Mouse (Mus musculus): ENCODE measurements around the gene Ankar. TPM values are rescaled to one million over a fixed set of nuclear protein-coding genes. Genes with fewer than 3 reads are reported as not detected.

The Ankar gene
- not detected in 2 replicates for polyA plus RNA-seq (2015; fragmentation: Nextera tagmentation; extraction: Ambion mirVana)

DNA sequence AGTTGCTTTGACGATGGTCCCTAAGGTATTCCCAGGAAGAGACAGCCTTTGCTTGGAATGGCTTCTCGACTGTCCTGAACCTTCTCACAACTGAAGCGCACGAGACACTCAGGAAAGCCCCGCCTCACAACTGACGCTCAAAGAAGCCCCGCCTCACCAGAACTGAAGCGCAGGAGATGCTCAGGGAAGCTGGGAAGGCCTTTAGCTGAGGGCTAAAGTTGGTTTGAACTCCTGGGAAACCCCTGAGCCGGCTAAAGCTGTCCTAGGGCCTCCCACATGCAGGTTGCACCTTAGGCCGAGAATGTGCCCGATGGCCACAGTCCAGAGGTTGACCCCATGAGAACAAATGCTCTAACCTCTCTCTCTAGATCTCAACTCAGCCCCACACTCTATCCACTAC is at the start of gene Ankar:
Gene Ankar, minus strand, starts transcription at position 101 of the 400 bp plus-strand sequence.
- Histone ChIP-seq H3K9me3 (no peaks in the 10 kb centered on the region), H3K4me1 (no peaks in the 10 kb centered on the region), H3K4me3 (no peak within 1 kb of the TSS), H3K4me2 (replicated peaks) (no peak within 1 kb of the TSS), H3K9ac (replicated peaks) (no peak within 1 kb of the TSS), H3K36me3 (no peaks in the 10 kb centered on the region), H3K27me3 (no peaks in the 10 kb centered on the region), H3K27ac (replicated peaks) (no peak within 1 kb of the TSS)
- WGBS: 85% methylated on average over 11 of the region's 11 CpGs
- ATAC-seq (replicated peaks): no peak

DNA sequence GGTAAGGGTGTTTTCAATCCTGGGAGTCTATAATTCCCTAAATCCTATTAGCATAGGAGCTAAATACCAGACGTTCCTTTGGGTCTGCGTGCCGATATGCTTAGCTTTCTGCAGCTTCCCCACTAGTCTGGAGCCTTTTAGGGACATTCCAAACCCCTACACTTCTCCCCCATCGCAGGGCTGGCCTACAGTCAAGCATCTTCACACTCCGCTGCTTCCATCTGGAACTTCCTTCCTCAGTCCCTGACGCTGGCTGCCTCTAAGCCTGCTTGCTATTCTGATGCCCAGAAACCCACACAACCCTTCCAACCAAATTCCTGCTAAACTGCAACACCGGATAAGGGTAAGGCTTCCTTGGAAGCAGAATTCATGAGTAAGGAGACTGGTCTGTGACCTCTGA is 46.0 kb upstream of the Ankar start:
- no peaks in the 10 kb centered on the region for H3K9me3 ChIP-seq
- H3K4me2 ChIP-seq (replicated peaks): no peak overlapping the region
- no peaks in the 10 kb centered on the region for H3K27me3 ChIP-seq
- WGBS: 36% methylated on average over 7 of the region's 7 CpGs
- no peak overlapping the region for H3K9ac ChIP-seq (replicated peaks)
- 0 out of 2 replicates have a peak, but pooled peaks cover 2% of the 10 kb centered on the region for H3K4me1 ChIP-seq
- no peak overlapping the region for H3K4me3 ChIP-seq
- peak; percentile 84; the same call in 1 of the 2 replicates for ATAC-seq (replicated peaks)
- peak overlapping the region; percentile 56 for H3K27ac ChIP-seq (replicated peaks)
- no peaks in the 10 kb centered on the region for H3K36me3 ChIP-seq

DNA sequence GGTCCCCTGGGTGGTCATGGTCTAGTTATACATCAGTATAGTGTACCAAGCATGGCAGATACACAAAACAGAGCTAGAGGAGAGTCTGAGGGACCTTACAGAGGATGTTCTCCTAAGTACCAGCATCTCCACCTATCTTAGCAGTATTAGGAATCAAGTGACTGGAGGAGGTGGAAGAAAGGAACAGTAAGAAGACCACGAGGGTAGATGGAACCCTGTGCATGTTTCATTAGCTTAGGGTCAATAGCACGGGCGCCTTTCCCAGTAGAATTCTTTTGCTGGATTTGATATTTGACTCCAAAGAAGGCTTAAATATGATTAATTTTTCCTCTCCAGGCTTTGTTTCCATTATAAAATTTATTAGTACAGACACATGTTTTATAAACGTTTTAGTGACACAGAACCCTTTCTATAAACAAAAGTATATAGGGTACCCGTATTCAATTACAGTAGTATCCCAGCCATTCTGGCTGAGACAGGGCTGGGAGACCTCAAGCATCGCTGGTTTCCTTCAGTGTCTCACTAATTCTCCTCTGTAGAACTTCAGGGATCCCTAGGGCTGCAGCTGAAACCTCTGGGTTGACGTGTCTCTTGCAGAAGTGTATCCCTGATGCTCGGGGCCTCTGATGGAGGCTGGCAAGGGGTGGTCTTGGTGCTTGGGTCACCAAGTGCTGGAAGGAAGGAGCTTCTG is 44.6 kb upstream of the Ankar start:
- 87% methylated on average over 8 of the region's 8 CpGs for WGBS
- no peak overlapping the region for H3K4me3 ChIP-seq
- H3K4me2 ChIP-seq (replicated peaks): no peak overlapping the region
- no peak overlapping the region for H3K9ac ChIP-seq (replicated peaks)
- no peak for ATAC-seq (replicated peaks)
- no peaks in the 10 kb centered on the region for H3K9me3 ChIP-seq
- H3K36me3 ChIP-seq: no peaks in the 10 kb centered on the region
- no peak overlapping the region for H3K27ac ChIP-seq (replicated peaks)
- no peaks in the 10 kb centered on the region for H3K27me3 ChIP-seq
- H3K4me1 ChIP-seq: peaks cover 4% of the 10 kb centered on the region

DNA sequence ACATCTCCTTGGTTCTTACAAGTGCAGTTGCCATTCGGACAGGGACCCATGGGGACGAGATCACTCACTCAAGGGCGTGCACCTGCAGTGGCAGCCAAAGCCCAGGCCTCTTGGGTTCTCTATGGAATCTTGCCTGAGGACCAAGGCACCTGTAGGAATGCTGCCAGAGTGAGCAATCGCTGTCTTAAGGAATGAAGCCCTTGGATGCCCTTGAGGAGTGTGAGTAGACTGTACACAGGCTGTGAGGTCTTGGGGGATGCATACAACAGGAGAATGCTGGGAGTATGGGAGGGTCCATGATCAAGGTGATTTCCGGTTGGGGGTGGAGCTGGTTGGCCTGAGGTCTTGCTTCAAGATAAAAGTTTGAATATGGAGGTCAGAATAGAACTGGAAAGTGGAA is 41.0 kb upstream of the Ankar start:
- no peak for ATAC-seq (replicated peaks)
- WGBS: 94% methylated on average over 5 of the region's 5 CpGs
- H3K27ac ChIP-seq (replicated peaks): no peak overlapping the region

DNA sequence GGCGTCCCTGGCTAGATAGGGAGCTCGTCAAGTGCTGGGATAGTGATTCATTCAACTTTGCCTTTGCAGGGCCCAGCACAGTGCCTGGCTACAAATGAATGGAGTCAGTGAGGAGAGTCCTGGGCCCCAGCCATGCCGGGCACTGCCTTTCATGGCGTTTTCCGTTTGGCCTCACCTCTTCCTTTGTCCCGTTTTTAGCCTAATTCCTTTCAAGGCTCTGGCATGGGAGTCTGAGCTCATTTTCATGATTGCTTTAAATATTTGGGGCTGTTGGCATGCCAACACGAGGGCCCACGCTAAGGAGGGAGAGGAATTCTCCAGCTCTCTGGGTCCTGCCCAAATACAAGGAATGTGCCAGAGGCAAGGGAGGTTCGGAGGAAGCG is 39.3 kb upstream of the Ankar start:
- Histone ChIP-seq H3K27ac (replicated peaks) (peak overlapping the region; percentile 60), H3K9me3 (no peaks in the 10 kb centered on the region), H3K4me1 (peaks cover 13% of the 10 kb centered on the region), H3K9ac (replicated peaks) (no peak overlapping the region), H3K4me2 (replicated peaks) (no peak overlapping the region; the same call in 1 of the 2 replicates), H3K4me3 (no peak overlapping the region), H3K27me3 (no peaks in the 10 kb centered on the region), H3K36me3 (no peaks in the 10 kb centered on the region)
- ATAC-seq (replicated peaks): peak; percentile 84
- WGBS: 18% methylated on average over 10 of the region's 10 CpGs

More for the DNA sequence above, 41.0 kb upstream of the Ankar start:
- Histone ChIP-seq H3K9ac (replicated peaks) (no peak overlapping the region), H3K9me3 (no peaks in the 10 kb centered on the region), H3K4me1 (peaks cover 16% of the 10 kb centered on the region), H3K4me3 (no peak overlapping the region), H3K4me2 (replicated peaks) (no peak overlapping the region), H3K27me3 (no peaks in the 10 kb centered on the region), H3K36me3 (no peaks in the 10 kb centered on the region)

DNA sequence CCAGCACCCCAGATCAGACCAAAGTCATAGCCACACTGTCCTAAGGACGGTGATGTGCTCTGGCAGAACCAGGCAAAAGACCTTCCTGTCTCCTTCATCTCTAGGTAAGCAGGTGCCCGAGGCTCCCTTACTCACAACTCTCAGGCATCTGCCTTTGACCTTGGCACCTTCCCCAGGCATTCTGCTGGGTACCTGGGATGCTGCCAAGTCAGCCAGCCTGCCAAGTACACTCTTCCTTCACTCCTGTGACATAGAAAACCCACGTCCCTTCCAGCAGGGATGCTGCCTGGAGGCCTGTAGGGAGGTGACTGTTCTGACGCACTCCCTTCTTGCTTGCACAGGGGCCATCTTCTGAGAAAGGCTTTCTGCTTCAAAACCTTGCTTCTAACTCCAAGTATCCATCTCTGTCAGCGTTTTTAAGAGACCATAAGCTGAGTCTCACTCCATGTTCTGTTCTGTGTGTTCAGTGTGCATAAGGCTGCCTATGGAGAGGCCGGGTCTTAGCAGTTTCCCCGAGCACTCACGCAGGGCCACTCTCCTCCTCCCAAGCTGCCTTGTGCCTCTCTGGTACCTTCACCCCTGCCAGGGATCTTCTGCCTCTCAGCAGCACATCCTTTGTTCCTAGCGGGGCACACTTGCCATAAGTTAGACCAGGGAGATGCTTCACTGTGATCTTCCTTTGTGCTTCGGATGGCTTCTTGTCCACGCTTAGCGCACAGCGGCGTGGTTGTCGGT is 38.7 kb upstream of the Ankar start:
- no peaks in the 10 kb centered on the region for H3K36me3 ChIP-seq
- no peak overlapping the region; the same call in 1 of the 2 replicates for H3K4me2 ChIP-seq (replicated peaks)
- H3K27ac ChIP-seq (replicated peaks): peak overlapping the region; percentile 60
- H3K9me3 ChIP-seq: no peaks in the 10 kb centered on the region
- whole genome bisulfite sequencing: 41% methylated on average over 15 of the region's 15 CpGs
- ATAC-seq (replicated peaks): peak; percentile 49
- H3K4me1 ChIP-seq: peaks cover 13% of the 10 kb centered on the region
- H3K27me3 ChIP-seq: no peaks in the 10 kb centered on the region
- no peak overlapping the region for H3K9ac ChIP-seq (replicated peaks)
- H3K4me3 ChIP-seq: no peak overlapping the region

DNA sequence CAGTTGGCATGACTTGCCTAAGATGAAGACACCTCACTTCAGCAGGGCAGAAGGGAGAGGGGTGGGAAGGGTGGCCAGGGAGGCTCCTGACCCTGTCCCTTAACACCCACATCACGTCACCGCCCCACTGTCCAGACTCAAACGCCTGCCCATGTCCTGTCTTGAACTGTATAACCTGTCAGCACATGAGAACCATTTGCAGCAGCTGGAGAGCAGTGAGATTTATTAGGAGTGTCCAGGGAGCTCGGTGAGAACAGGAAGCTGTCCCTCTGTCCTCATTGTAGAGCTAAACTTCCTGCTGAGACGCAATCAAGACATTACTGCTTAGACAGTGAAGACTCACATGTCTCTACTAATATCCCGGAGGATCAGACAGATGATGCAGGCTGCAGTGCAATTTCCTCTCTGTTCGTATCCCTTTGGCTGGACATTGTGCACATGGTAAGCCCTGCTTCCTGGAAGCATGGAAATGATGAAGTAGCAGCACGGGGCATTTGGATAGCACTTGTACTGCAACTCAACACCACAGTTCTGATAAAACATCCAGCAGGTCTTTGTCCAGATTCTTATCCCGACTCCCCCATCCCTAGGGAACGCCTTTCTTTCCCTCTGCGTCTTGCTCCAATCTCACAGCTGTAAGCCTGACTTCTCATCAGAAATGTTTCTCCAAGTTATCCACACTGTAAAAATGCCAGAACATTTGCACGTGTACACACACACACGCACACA is 36.2 kb upstream of the Ankar start:
- Histone ChIP-seq H3K9me3 (no peaks in the 10 kb centered on the region), H3K27ac (replicated peaks) (no peak overlapping the region), H3K27me3 (no peaks in the 10 kb centered on the region), H3K4me3 (no peak overlapping the region), H3K36me3 (no peaks in the 10 kb centered on the region), H3K4me2 (replicated peaks) (no peak overlapping the region), H3K9ac (replicated peaks) (no peak overlapping the region), H3K4me1 (peaks cover 13% of the 10 kb centered on the region)
- no peak for ATAC-seq (replicated peaks)
- WGBS: 73% methylated on average over 13 of the region's 13 CpGs

DNA sequence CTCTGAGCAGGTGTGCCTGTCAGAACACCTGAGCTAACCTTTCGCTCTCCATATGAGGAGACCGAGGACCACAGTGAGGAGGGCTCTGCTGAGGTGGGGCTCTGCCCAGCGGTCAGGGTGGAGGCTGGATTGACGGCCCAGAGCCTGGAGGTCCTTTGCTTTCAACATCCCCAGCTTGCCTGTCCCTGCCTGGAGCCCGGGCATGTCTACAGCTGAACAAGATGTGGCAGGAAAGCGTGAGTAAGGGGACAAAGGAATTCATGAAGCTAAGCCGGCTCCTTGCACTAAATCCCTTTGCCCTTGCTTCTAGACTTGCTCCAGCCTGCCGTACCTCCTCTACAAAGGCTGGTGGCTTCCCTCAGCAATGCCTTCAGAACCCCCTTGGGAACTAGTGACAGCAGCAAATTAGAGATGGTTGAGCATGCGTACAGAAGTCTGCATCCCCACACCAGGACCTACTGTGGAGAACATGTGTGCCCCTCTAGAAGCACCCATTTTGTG is 32.9 kb upstream of the Ankar start:
- 0 out of 2 replicates have a peak, but pooled peaks cover 3% of the 10 kb centered on the region for H3K4me1 ChIP-seq
- H3K4me3 ChIP-seq: no peak overlapping the region
- H3K27ac ChIP-seq (replicated peaks): no peak overlapping the region
- H3K27me3 ChIP-seq: no peaks in the 10 kb centered on the region
- no peak for ATAC-seq (replicated peaks)
- H3K9me3 ChIP-seq: no peaks in the 10 kb centered on the region
- no peak overlapping the region for H3K4me2 ChIP-seq (replicated peaks)
- WGBS: 77% methylated on average over 9 of the region's 9 CpGs
- no peaks in the 10 kb centered on the region for H3K36me3 ChIP-seq
- no peak overlapping the region for H3K9ac ChIP-seq (replicated peaks)

DNA sequence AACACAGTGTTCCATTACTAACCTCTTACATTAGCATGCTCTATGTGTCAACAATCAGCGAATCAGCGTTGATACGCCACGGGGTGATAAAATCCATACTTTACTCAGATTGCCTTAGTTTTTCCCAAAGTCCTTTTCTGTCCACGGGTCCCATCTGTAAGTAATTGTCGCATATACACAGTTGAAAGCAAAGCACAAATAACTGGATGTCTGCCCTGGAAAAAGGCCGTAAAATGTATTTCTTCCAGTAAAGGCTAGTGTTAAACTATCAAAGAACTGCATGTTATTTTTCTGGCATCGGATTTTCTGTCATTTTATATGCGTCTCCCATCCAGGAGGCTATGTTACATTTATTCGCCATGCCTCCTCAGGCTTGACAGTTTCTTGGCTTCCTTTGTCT is 29.7 kb upstream of the Ankar start:
- no peak overlapping the region for H3K4me3 ChIP-seq
- H3K27me3 ChIP-seq: no peaks in the 10 kb centered on the region
- no peak overlapping the region for H3K9ac ChIP-seq (replicated peaks)
- no peaks in the 10 kb centered on the region for H3K9me3 ChIP-seq
- no peak overlapping the region for H3K4me2 ChIP-seq (replicated peaks)
- H3K27ac ChIP-seq (replicated peaks): no peak overlapping the region
- ATAC-seq (replicated peaks): no peak
- no peaks in the 10 kb centered on the region for H3K36me3 ChIP-seq
- 80% methylated on average over 10 of the region's 10 CpGs for WGBS
- H3K4me1 ChIP-seq: 0 out of 2 replicates have a peak, but pooled peaks cover 3% of the 10 kb centered on the region

DNA sequence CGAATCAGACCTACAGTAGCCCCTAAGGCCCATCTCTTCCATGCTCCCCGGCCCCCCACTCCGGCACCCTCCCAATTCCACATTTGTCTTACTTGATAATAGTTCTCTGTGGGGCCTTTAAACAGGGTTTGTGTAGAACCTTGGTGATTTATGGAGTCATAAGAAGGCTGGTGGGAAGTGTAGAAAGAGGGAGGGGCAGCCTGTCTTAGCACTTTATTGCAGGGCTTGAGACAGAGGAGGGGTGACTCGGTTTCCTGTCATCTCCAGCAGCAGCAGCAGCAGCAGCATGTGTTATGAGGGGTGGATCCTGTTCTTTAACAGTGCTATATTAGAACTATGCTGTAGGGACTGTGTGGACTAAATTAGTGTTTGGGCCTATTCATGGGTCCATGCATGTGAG is 28.4 kb upstream of the Ankar start:
- no peaks in the 10 kb centered on the region for H3K36me3 ChIP-seq
- WGBS: 94% methylated on average over 4 of the region's 4 CpGs
- no peaks in the 10 kb centered on the region for H3K27me3 ChIP-seq
- no peak for ATAC-seq (replicated peaks)
- no peak overlapping the region for H3K9ac ChIP-seq (replicated peaks)
- H3K4me3 ChIP-seq: no peak overlapping the region
- no peak overlapping the region for H3K27ac ChIP-seq (replicated peaks)
- 0 out of 2 replicates have a peak, but pooled peaks cover 3% of the 10 kb centered on the region for H3K4me1 ChIP-seq
- no peaks in the 10 kb centered on the region for H3K9me3 ChIP-seq
- no peak overlapping the region for H3K4me2 ChIP-seq (replicated peaks)

DNA sequence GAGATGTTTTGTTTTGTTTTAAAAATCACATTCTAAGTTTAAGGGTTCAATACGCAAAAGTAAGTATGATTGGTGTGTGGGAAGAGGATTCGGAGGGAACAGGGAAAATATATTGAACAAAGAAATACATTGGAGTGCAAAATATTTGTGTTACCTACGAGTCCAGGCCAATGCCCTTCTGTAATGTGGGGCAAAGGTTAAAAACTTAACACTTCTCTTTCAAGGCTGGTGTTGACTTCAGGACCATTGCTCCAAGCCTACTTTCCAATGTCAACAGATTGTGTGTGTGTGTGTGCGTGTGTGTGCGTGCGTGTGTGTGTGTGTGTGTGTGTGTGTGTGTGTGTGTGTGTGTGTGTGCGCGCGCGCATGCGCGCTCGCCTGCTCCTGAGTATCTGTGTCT is 25.6 kb upstream of the Ankar start:
- Histone ChIP-seq H3K27ac (replicated peaks) (no peak overlapping the region), H3K36me3 (no peaks in the 10 kb centered on the region), H3K9ac (replicated peaks) (no peak overlapping the region), H3K4me1 (0 out of 2 replicates have a peak, but pooled peaks cover 3% of the 10 kb centered on the region), H3K4me2 (replicated peaks) (no peak overlapping the region), H3K9me3 (no peaks in the 10 kb centered on the region), H3K27me3 (no peaks in the 10 kb centered on the region), H3K4me3 (no peak overlapping the region)
- 92% methylated on average over 13 of the region's 13 CpGs for WGBS
- ATAC-seq (replicated peaks): no peak

DNA sequence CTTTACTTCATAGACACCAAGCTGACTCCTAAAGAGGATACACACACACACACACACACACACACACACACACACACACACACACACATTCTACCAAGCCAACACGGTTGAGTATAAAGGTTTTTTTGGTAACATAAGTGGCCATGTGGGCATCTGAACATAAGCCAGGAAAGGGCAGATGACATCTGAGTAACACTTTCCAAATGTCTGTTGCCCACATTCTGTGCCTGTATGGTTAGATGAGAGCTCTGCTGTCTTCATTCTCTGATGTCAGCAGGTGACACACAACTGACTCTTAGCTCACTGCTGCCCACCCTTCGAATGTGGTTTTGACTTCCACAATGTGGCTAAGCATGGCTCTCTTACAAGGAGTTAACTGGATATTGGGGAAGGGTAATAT is 24.0 kb upstream of the Ankar start:
- H3K4me3 ChIP-seq: no peak overlapping the region

More for the DNA sequence above, 24.0 kb upstream of the Ankar start:
- no peaks in the 10 kb centered on the region for H3K9me3 ChIP-seq
- H3K9ac ChIP-seq (replicated peaks): no peak overlapping the region
- no peak for ATAC-seq (replicated peaks)
- H3K27ac ChIP-seq (replicated peaks): no peak overlapping the region
- H3K27me3 ChIP-seq: no peaks in the 10 kb centered on the region
- no peaks in the 10 kb centered on the region for H3K4me1 ChIP-seq
- H3K4me2 ChIP-seq (replicated peaks): no peak overlapping the region
- H3K36me3 ChIP-seq: no peaks in the 10 kb centered on the region
- 74% methylated on average over 2 of the region's 2 CpGs for WGBS

Data from forebrain, embryonic 15.5 days (tissue).